In genomic region chr10:78352666-78353030, GRCm38 (mm10) we compare ENCODE assay signal across 8 mouse cellular contexts. TPM values are rescaled to one million over a fixed set of nuclear protein-coding genes. Genes with fewer than 3 reads are reported as not detected.
A peak's percentile ranks its signal among the peaks of the same experiment; 100 is the strongest.
DNase-seq lines count a peak whose midpoint lies in the region; ATAC-seq and TF ChIP-seq lines count a peak whose summit lies in the region.

No protein-coding gene starts in this region.

- DNase-seq in heart, embryonic 10.5 days (ENCODE audit: low spot score) = no peak
- DNase-seq in heart, adult 11 months = no peak
- DNase-seq in liver, embryonic 14.5 days (ENCODE audit: low read depth in 3 of 3, low spot score in 3 of 3) = no peak
- DNase-seq in embryo, embryonic 9.5 days (ENCODE audit: extremely low spot score) = no peak
- no peak for DNase-seq in thymus, postnatal 25 days
- DNase-seq in embryo, embryonic 10 days (ENCODE audit: low spot score) = no peak

- peaks cover 11% of the 10 kb centered on the region for H3K27me3 ChIP-seq in heart, embryonic 10.5 days (ENCODE audit: insufficient read depth, poor library complexity, severe bottlenecking)
- no peaks in the 10 kb centered on the region for H3K27me3 ChIP-seq in C2C12 (ENCODE audit: control insufficient read depth, insufficient read depth, insufficient read length)
- H3K27me3 ChIP-seq in forebrain, embryonic 13.5 days = no peaks in the 10 kb centered on the region
- H3K27me3 ChIP-seq in liver, embryonic 14.5 days (ENCODE audit: control insufficient read depth, insufficient read depth, low read length) = peaks cover 46% of the 10 kb centered on the region

- TF ChIP-seq EP300 in liver, embryonic 14.5 days (IDR thresholded peaks at IDR 0.05; ENCODE audit: low read depth) = no peak

- peak; percentile 57 for ATAC-seq in forebrain, embryonic 13.5 days
- peak; percentile 17; the same call in 1 of the 2 replicates for ATAC-seq in liver, embryonic 14.5 days (ENCODE audit: insufficient read depth)

- WGBS in heart, embryonic 10.5 days = 20% methylated on average over 8 of the region's 8 CpGs
- WGBS in forebrain, embryonic 13.5 days = 23% methylated on average over 8 of the region's 8 CpGs
- WGBS in liver, embryonic 14.5 days (ENCODE audit: insufficient replicate concordance) = 33% methylated on average over 8 of the region's 8 CpGs

- peak overlapping the region; percentile 99 for H3K9ac ChIP-seq in forebrain, embryonic 13.5 days
- peak overlapping the region; percentile 56 for H3K9ac ChIP-seq in liver, embryonic 14.5 days (replicated peaks)

- H3ac ChIP-seq in C2C12 (ENCODE audit: control insufficient read depth, insufficient read length, low read depth) = peak overlapping the region; percentile 93

- H3K4me1 ChIP-seq in heart, embryonic 10.5 days = peaks cover 25% of the 10 kb centered on the region
- H3K4me1 ChIP-seq in forebrain, embryonic 13.5 days = peaks cover 31% of the 10 kb centered on the region
- peaks cover 0 to 10% of the 10 kb centered on the region in 2 experiments; a peak in 1 of 4 replicates for H3K4me1 ChIP-seq in liver, embryonic 14.5 days (replicated peaks; ENCODE audit: control insufficient read depth in 2 of 2, insufficient read depth in 2 of 2, low read length in 1 of 2)

- H3K79me3 ChIP-seq in C2C12 (ENCODE audit: low read depth) = peaks cover 18% of the 10 kb centered on the region

- peak overlapping the region; percentile 95 for H3K27ac ChIP-seq in heart, embryonic 10.5 days
- peak overlapping the region; percentile 54 for H3K27ac ChIP-seq in forebrain, embryonic 13.5 days
- no peak overlapping the region for H3K27ac ChIP-seq in liver, embryonic 14.5 days

- peaks cover 41% of the 10 kb centered on the region for H3K79me2 ChIP-seq in C2C12 (ENCODE audit: control insufficient read depth, insufficient read depth)

- no peaks in the 10 kb centered on the region for H3K36me3 ChIP-seq in heart, embryonic 10.5 days
- no peaks in the 10 kb centered on the region for H3K36me3 ChIP-seq in C2C12 (ENCODE audit: control insufficient read depth, insufficient read depth)
- H3K36me3 ChIP-seq in forebrain, embryonic 13.5 days (ENCODE audit: poor library complexity, severe bottlenecking) = 0 out of 2 replicates have a peak, but pooled peaks cover 5% of the 10 kb centered on the region
- H3K36me3 ChIP-seq in liver, embryonic 14.5 days (replicated peaks; ENCODE audit: control insufficient read depth, insufficient read depth, low read depth) = no peaks in the 10 kb centered on the region

- no peak for TF ChIP-seq CTCF in C2C12 (IDR thresholded peaks at IDR 0.05; ENCODE audit: control insufficient read depth, insufficient read depth, insufficient read length)
- TF ChIP-seq CTCF in liver, embryonic 14.5 days (IDR thresholded peaks at IDR 0.05; ENCODE audit: low read depth) = no peak

- no peaks in the 10 kb centered on the region for H3K9me3 ChIP-seq in heart, embryonic 10.5 days
- H3K9me3 ChIP-seq in forebrain, embryonic 13.5 days (replicated peaks) = no peaks in the 10 kb centered on the region
- no peaks in the 10 kb centered on the region for H3K9me3 ChIP-seq in liver, embryonic 14.5 days (ENCODE audit: control insufficient read depth, low read length)

- H3K4me3 ChIP-seq in heart, embryonic 10.5 days = peak overlapping the region; percentile 94
- peak overlapping the region; percentile 87 for H3K4me3 ChIP-seq in C2C12 (ENCODE audit: insufficient read depth, poor library complexity, severe bottlenecking)
- peak overlapping the region; percentile 96 for H3K4me3 ChIP-seq in forebrain, embryonic 13.5 days
- peak overlapping the region; percentile 58 to 70 for H3K4me3 ChIP-seq in liver, embryonic 14.5 days (ENCODE audit: insufficient read depth in 1 of 2, low read depth in 2 of 2, low read length in 2 of 2)

- peak overlapping the region; percentile 88 for H3K4me2 ChIP-seq in forebrain, embryonic 13.5 days
- H3K4me2 ChIP-seq in liver, embryonic 14.5 days (ENCODE audit: low read depth) = peak overlapping the region; percentile 69

TF ChIP-seq in C2C12, 6 proteins besides CTCF, POLR2A, EP300 and RAD21:
- TF ChIP-seq USF1 (IDR thresholded peaks at IDR 0.05; ENCODE audit: low read depth) = no peak
- TF ChIP-seq CEBPB (IDR thresholded peaks at IDR 0.05; ENCODE audit: low read depth) = no peak
- no peak for TF ChIP-seq MYOD1 (IDR thresholded peaks at IDR 0.05; ENCODE audit: control insufficient read depth, insufficient read length, low read depth)
- no peak for TF ChIP-seq FOSL1 (IDR thresholded peaks at IDR 0.05; ENCODE audit: insufficient read depth, low read length, poor library complexity, severe bottlenecking)
- TF ChIP-seq MYOG (IDR thresholded peaks at IDR 0.05; ENCODE audit: control insufficient read depth, extremely low read depth, insufficient read length) = no peak

RNA-seq across cellular contexts. Expression of gene Agpat3, which starts 0.4 kb away (rescaled TPM):
- polyA plus RNA-seq in heart, embryonic 10.5 days (2016; fragmentation: Nextera tagmentation; extraction: Ambion mirVana) = 43.7 and 44.2 TPM in 2 replicates
- 95.0 TPM for polyA plus RNA-seq in C2C12 (2012; fragmentation: generic; extraction: Trizol)
- polyA plus RNA-seq in forebrain, embryonic 13.5 days (2015; fragmentation: Nextera tagmentation; extraction: Ambion mirVana) = 45.9 and 50.0 TPM in 2 replicates
- polyA plus RNA-seq in liver, embryonic 14.5 days (2012; rRNA removed) = 11.0 and 14.5 TPM in 2 replicates
- polyA plus RNA-seq in liver, embryonic 14.5 days (2014; fragmentation: Nextera tagmentation; extraction: Ambion mirVana) = 21.0 and 21.3 TPM in 2 replicates
